Mouse (Mus musculus): ENCODE results near the gene Wdr18.
"Not testable (repeated sequence)": the region's sequence is repeated elsewhere in the genome, so short reads cannot be mapped to it uniquely, and the experiment has no call there.

Gene Wdr18

DNA sequence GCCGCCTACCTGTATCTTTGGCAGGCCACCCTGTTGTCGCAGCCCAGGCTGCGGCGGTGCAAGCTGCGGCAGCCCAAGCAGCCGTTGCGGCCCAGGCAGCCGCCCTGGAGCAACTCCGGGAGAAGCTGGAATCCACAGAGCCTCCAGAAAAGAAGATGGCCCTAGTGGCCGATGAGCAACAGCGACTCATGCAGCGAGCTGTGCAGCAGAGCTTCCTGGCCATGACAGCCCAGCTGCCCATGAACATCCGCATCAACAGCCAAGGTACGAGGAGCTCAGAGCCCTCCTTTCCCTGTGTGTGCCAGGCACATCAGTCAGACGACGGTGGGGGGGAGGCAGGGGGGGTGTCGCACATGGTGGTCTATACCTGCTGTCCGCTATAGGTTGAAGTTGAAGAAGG is 9.3 kb upstream of the Wdr18 start:
- Histone ChIP-seq H3K27me3 (ENCODE audit: control insufficient read depth, insufficient read depth, low read length, poor library complexity, severe bottlenecking) (no peaks in the 10 kb centered on the region), H3K36me3 (ENCODE audit: control insufficient read depth, insufficient read depth, low read length, poor library complexity, severe bottlenecking) (peaks cover 2% of the 10 kb centered on the region; the same call in 1 of the 2 replicates)
- DNase-seq (ENCODE audit: low read depth, low spot score): no peak

DNA sequence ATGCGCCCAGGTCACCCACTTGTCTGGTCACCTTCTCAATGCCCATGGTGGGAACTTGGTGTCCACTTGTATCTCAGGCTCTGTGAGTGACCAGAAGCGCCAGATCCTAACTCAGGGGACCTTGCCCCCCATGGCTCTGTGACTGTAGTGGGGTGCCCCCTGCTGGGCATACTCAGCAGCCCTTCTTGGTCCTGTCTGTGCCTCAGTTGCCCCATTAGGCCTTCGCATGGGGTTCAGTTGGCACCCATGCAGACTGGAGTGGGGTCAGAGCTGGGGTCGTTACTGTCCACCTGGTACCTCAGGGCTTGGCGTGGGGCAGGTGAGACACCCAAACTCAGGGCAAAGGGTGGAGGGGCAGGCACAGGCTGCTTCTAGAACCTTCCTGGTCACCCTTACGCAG is 6.0 kb upstream of the Wdr18 start:
- DNase-seq (ENCODE audit: low read depth, low spot score): peak; percentile 67
- Histone ChIP-seq H3K36me3 (ENCODE audit: control insufficient read depth, insufficient read depth, low read length, poor library complexity, severe bottlenecking) (peaks cover 2% of the 10 kb centered on the region; the same call in 1 of the 2 replicates), H3K27me3 (ENCODE audit: control insufficient read depth, insufficient read depth, low read length, poor library complexity, severe bottlenecking) (no peaks in the 10 kb centered on the region)

DNA sequence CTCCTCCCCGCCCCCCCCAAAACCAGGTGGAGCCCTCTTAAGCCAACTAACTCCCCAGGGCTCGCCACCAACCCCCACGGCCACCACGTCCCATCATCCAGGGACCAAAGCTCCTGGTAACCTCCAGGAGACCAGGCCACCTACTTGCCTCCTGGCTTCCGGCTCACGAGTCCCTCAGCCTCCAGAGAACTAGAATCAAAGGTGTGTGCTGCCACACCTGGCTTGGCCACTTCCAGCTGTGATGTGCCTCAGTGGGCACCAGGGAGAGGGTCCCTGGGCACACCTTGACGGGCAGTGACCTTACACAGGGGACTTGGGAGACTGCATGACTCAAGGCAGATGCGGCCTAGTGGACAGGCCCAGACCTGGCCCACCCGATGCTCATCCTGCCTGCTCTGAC is 4.3 kb upstream of the Wdr18 start:
- Histone ChIP-seq H3K36me3 (ENCODE audit: control insufficient read depth, insufficient read depth, low read length, poor library complexity, severe bottlenecking) (peaks cover 2% of the 10 kb centered on the region; the same call in 1 of the 2 replicates), H3K27me3 (ENCODE audit: control insufficient read depth, insufficient read depth, low read length, poor library complexity, severe bottlenecking) (no peaks in the 10 kb centered on the region)
- DNase-seq (ENCODE audit: low read depth, low spot score): no peak

DNA sequence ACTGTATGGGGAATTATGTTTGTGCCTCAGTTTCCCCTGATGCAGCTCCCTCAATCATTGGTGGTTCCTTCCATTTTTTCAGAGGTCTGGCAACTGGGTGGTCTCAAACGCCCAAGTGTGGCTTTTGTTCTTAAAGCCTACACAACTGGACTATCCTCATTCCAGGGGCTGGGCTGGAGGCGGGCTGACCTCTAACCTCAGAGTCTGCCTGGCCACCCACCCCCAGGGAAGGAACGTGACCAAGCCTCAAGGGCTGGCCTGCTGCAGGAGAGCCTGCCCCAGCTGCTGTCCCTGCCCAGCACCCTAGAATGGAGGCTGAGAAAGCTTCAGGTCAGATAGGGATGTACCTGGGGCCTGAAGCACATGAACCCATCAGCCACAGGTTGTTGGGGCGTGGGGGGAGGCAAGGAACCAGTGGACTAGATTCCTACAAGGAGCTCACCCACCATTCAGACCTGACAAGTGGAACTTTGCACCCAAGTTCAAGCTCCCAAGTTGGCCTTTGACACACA is 3.3 kb upstream of the Wdr18 start:
- H3K27me3 ChIP-seq (ENCODE audit: control insufficient read depth, insufficient read depth, low read length, poor library complexity, severe bottlenecking): no peaks in the 10 kb centered on the region
- no peak for DNase-seq (ENCODE audit: low read depth, low spot score)
- H3K36me3 ChIP-seq (ENCODE audit: control insufficient read depth, insufficient read depth, low read length, poor library complexity, severe bottlenecking): no peaks in the 10 kb centered on the region

DNA sequence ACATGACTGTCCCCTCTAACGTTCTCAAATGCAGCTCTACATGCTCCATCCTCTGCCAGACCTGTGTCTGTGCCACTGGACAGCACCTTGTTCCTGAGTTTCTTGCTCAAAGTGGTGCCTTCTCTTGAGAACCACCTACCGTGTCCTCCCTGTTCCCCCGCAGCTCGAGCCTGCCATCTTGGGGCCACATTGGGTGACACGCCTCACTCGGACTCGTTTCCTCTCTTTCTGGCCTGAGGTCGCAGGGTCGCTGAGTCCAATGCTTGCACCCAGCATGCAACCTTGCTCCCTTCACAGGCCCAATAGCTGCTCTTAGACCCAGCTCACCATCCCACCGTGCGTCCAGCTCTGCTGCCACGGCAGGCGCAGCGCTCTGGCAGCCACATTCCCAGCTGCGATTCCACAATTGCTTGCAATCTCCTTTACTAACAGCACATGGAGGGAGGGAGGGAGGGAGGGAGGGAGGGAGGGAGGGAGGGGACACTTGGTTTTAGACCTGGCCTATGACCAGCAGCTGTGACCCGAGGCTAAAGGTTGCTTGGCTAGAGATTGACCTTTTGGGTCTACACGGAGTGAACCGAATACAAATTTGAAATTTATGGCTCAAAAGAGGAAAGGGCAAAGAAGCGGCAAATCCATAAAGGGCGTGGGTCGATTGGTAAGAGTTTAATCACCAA is 1.7 kb upstream of the Wdr18 start:
- peak; percentile 88 for DNase-seq (ENCODE audit: low read depth, low spot score)

DNA sequence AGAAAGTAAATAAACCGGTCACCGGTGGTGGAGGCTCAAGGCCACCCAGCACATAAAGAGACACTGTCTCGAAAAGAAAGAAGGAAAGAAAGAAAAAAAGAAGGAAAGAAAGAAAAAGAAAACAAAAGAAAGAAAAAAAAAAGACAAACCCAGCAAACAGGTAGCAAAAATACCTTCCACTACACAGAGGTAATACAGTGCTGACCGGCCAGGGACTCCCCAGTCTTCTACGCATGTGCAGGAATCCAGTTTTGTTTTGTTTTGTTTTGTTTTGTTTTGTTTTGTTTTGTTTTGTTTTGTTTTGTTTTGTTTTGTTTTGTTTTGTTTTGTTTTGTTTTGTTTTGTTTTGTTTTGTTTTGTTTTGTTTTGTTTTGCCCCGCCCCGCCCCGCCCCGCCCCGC is 540 bp upstream of the Wdr18 start:
- H3K27me3 ChIP-seq (ENCODE audit: control insufficient read depth, insufficient read depth, low read length, poor library complexity, severe bottlenecking); H3K36me3 ChIP-seq (ENCODE audit: control insufficient read depth, insufficient read depth, low read length, poor library complexity, severe bottlenecking); DNase-seq (ENCODE audit: low read depth, low spot score): not testable (repeated sequence)

More for the DNA sequence above, 1.7 kb upstream of the Wdr18 start:
- no peaks in the 10 kb centered on the region for H3K27me3 ChIP-seq (ENCODE audit: control insufficient read depth, insufficient read depth, low read length, poor library complexity, severe bottlenecking)
- no peaks in the 10 kb centered on the region; the same call in 1 of the 2 replicates for H3K36me3 ChIP-seq (ENCODE audit: control insufficient read depth, insufficient read depth, low read length, poor library complexity, severe bottlenecking)

DNA sequence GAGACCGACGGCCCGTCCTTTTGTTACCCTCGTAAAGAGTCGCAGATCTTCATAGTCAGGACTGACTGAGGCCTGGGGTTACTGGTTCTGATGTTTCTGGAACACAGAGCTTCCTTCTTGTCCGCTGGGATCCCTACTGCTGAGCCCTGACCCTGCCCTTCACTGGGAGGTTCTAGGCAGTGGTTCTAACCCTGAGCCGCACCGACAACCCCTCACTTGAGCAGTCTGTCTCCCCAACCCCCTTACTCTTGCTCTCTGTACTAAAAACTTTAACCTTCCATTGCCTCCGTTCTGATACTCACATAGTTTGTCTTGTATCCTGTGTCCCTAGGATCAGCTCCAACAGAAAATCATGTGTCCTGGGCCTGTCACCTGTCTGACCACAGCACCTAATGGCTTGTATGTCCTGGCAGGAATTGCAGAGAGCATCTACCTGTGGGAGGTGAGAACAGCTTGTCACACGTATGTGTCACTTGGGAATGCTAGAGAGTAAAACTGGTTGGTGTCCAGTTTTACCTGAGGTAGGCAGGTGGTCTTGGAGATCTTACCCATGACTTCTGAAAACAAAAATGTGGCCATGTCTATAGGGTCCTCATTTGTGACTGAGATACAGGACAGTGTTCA is 831 bp downstream of the Wdr18 start:
- Histone ChIP-seq H3K36me3 (ENCODE audit: control insufficient read depth, insufficient read depth, low read length, poor library complexity, severe bottlenecking) (peaks cover 6% of the 10 kb centered on the region), H3K27me3 (ENCODE audit: control insufficient read depth, insufficient read depth, low read length, poor library complexity, severe bottlenecking) (no peaks in the 10 kb centered on the region)
- DNase-seq (ENCODE audit: low read depth, low spot score): no peak

DNA sequence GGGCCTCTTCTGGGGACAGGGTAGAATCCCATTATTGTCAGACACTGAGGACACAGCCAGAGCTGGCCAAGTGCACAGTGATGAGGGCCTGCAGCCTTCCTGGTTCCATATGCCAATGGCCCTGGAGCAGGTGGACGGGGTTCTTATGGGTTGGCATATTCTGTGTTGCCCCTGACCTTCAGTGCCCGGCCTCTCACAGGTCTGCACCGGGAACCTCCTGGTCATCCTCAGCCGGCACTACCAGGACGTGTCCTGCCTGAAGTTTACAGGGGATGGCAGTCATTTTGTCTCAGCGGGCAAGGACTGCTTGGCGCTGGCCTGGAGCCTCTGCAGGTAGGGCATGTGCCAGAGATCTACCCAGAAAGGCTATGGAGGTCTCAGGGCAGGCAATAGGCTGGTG is 4.8 kb downstream of the Wdr18 start:
- DNase-seq (ENCODE audit: low read depth, low spot score): no peak
- H3K36me3 ChIP-seq (ENCODE audit: control insufficient read depth, insufficient read depth, low read length, poor library complexity, severe bottlenecking): peaks cover 6% of the 10 kb centered on the region
- H3K27me3 ChIP-seq (ENCODE audit: control insufficient read depth, insufficient read depth, low read length, poor library complexity, severe bottlenecking): no peaks in the 10 kb centered on the region

DNA sequence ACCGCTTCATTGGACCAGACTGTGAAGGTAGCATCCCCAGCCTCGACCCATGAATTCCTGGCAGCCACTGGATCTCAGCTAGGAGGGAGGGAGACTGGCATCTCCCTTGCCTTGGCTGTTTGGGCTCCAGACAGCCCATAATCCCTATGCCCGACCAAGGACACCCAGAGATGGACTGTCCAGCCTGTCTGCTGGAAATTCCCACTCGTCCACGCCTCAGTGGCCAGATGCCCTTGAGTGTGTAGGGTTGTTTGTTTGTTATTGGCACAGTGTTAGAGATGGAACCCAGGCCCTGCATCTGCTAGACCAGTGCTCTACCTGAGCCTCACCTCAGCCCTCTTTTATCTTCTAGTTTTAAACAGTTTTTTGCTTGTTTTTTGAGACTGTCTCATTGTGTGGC is 5.4 kb downstream of the Wdr18 start:
- DNase-seq (ENCODE audit: low read depth, low spot score): no peak
- Histone ChIP-seq H3K36me3 (ENCODE audit: control insufficient read depth, insufficient read depth, low read length, poor library complexity, severe bottlenecking) (peaks cover 6% of the 10 kb centered on the region), H3K27me3 (ENCODE audit: control insufficient read depth, insufficient read depth, low read length, poor library complexity, severe bottlenecking) (no peaks in the 10 kb centered on the region)

DNA sequence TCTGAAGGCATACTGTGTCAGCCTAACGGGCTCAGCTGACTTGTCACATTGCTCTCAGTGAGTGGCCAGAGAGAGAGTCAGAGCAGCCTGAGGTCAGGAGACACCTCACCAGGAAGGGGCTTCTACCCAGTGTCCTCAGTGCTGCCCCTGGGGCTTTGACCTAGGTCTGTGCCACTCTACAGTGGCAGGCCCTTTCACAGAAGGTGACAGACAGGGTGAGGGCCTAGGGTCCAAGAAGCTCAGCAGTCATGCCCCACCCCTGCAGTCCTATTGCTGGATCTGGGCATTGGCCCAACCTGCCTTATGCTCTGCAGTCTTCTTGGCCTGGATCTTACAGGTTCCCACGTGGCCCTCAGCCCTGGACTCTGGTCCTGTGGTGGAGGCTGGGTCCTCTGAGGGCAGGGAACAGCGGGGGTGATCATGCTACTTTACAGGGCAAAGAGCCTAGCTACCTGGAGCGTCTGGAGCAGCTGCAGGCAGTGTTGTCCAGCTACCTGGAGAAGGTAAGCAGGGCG is 7.0 kb downstream of the Wdr18 start:
- Histone ChIP-seq H3K27me3 (ENCODE audit: control insufficient read depth, insufficient read depth, low read length, poor library complexity, severe bottlenecking) (no peaks in the 10 kb centered on the region), H3K36me3 (ENCODE audit: control insufficient read depth, insufficient read depth, low read length, poor library complexity, severe bottlenecking) (peaks cover 6% of the 10 kb centered on the region)
- DNase-seq (ENCODE audit: low read depth, low spot score): no peak

DNA sequence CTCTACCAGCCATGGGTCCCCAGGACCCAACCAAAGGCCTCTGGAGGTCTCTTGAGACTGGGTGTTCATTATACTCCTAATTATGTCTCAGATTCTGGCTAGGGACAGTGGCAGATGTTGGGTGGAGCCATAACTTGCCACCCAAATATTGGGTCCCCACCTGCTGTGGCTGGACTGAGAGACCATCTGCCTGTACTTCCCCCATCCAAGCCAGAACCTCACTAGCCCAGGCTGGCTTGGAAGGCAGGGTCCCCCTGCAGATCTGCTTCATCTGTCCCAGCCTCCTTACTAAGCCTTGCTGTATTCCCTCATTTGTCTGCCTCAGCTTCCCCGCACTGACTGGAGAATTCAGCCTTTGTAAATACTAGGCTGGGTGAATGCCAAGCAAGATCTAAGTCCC is 8.2 kb downstream of the Wdr18 start:
- DNase-seq (ENCODE audit: low read depth, low spot score): no peak
- Histone ChIP-seq H3K27me3 (ENCODE audit: control insufficient read depth, insufficient read depth, low read length, poor library complexity, severe bottlenecking) (no peaks in the 10 kb centered on the region), H3K36me3 (ENCODE audit: control insufficient read depth, insufficient read depth, low read length, poor library complexity, severe bottlenecking) (peaks cover 6% of the 10 kb centered on the region)

DNA sequence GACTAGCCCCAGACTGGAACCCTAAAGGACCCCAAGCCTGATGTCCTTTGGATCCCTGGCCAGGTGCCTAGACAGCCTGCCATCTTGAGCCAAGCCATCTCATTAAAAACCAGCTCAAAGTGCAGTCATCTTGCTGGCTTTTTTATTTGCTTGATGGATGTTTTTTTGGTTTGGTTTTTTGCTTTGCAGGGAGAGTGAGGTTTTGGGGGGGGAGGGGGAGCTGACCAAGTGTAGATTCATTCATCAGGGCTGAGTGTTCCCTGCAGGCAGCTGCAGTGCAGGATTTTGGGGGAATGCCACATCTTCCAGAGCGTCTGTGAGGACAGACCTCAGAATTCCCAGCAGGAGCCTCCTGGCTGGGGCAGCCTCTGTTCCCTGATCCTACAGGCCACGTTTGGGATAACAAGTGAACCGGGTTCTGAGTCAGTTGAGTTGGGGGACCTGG is 9.2 kb downstream of the Wdr18 start:
- DNase-seq (ENCODE audit: low read depth, low spot score): no peak
- no peaks in the 10 kb centered on the region for H3K27me3 ChIP-seq (ENCODE audit: control insufficient read depth, insufficient read depth, low read length, poor library complexity, severe bottlenecking)
- peaks cover 6% of the 10 kb centered on the region for H3K36me3 ChIP-seq (ENCODE audit: control insufficient read depth, insufficient read depth, low read length, poor library complexity, severe bottlenecking)

DNA sequence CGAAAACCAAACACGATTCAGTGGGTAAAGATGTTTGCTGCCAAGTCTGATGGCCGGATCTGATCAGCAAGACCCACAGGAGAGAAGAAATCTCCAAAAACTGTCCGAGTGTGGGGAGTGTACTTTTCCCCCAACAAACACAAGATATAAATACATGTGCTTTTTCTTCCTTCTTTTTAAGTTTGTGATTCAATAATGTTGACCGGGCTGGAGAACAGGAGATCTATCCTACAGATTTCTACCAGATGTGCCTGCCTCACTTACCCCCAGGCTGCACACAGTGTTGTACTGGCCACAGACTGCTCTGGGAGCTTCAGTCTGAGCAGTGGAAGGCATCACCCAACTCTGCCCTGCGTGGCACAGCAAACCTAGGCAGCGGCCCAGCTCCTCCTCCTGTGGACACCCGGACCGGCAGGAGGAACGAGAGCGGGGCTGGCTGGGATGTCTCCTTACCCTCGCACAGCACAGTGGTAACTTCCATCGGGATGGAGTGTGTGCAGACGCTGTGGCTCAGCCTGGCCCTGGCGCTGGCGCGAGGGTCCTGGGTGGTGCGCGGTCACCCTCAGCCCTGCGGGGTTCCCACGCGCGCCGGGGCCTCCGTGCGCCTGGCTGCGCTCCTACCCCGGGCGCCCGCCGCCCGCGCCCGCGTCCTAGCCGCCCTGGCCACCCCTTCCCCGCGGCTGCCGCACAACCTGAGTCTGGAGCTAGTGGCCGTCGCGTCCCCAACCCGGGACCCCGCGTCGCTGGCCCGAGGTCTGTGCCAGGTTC is 10.6 kb downstream of the Wdr18 start, which contains the start of gene Grin3b:
TSS of gene Grin3b (plus strand) at position 301 of the 768 bp plus-strand sequence.
- H3K36me3 ChIP-seq (ENCODE audit: control insufficient read depth, insufficient read depth, low read length, poor library complexity, severe bottlenecking): peaks cover 1% of the 10 kb centered on the region
- DNase-seq (ENCODE audit: low read depth, low spot score): no peak
- H3K27me3 ChIP-seq (ENCODE audit: control insufficient read depth, insufficient read depth, low read length, poor library complexity, severe bottlenecking): no peaks in the 10 kb centered on the region

DNA sequence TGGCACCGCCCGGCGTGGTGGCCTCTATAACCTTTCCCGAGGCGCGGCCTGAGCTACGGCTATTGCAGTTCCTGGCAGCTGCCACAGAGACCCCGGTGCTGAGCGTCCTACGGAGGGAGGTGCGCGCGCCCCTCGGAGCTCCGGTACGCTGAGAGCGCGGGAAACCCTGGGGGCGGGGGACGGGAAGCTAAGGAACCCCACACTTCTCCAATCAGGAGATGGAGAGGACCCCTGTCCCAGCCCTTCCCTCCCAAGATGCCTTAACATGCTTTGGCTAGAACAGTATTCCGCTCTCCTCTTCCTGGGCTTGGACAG is 11.2 kb downstream of the Wdr18 start:
- no peak for DNase-seq (ENCODE audit: low read depth, low spot score)

DNA sequence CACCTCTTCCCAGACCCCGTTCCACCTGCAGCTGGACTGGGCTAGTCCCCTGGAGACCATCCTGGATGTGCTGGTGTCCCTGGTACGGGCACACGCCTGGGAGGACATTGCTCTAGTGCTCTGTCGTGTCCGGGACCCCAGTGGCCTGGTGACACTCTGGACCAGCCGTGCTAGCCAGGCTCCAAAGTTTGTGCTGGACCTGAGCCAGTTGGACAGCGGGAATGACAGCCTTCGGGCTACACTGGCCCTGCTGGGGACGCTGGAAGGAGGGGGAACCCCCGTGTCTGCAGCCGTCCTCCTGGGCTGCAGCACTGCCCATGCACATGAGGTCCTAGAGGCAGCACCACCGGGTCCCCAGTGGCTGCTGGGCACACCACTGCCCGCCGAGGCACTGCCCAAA is 12.9 kb downstream of the Wdr18 start:
- DNase-seq (ENCODE audit: low read depth, low spot score): no peak
- Histone ChIP-seq H3K36me3 (ENCODE audit: control insufficient read depth, insufficient read depth, low read length, poor library complexity, severe bottlenecking) (peaks cover 15% of the 10 kb centered on the region), H3K27me3 (ENCODE audit: control insufficient read depth, insufficient read depth, low read length, poor library complexity, severe bottlenecking) (no peaks in the 10 kb centered on the region)

More for the DNA sequence above, 11.2 kb downstream of the Wdr18 start:
- H3K27me3 ChIP-seq (ENCODE audit: control insufficient read depth, insufficient read depth, low read length, poor library complexity, severe bottlenecking): no peaks in the 10 kb centered on the region
- peaks cover 2% of the 10 kb centered on the region for H3K36me3 ChIP-seq (ENCODE audit: control insufficient read depth, insufficient read depth, low read length, poor library complexity, severe bottlenecking)
